10 mouse cellular contexts compared by ENCODE assay signal in the genomic region with DNA sequence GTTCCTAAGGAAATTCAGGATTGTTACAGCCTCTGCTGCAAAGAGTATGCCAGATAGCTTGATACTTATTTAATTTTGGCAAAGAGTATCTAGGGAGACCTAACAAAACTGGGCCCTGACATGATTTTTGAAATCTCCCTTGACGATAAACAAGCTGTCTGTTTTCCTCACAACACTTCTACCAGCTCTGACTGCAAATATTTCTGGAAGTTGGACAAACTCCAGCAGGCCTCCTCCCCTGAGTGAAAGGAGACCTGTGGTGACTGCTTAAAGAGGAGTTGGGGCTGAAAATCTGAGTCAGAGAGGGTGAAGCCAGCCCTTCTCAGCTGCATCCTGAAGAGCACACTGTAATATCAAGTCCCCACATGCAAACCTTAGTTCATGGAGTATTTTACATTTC.
DNase-seq lines count a peak whose midpoint lies in the region; ATAC-seq and TF ChIP-seq lines count a peak whose summit lies in the region.
"Had no signal": no experiment of that assay in that cellular context is flagged by ENCODE, and none has a peak within 500 bp of the region (broad histone marks: within the 10 kb centered on the region; RNA-seq: fewer than 3 reads in every experiment).

No protein-coding gene starts in this region.

- intact Hi-C loops in left cerebral cortex, adult 2 months (cut with DNase I), result loop anchor here (5.0 kb wide), 3 partner anchors 79 to 1824 kb away; no protein-coding TSS in a partner anchor
- intact Hi-C loops in left cerebral cortex, postnatal 36 days (cut with DNase I), result no loop called here

- DNase-seq in left cerebral cortex, adult 2 months (ENCODE audit: extremely low spot score in 1 of 2, low spot score in 2 of 2), result peak in 1 of 2 experiments; percentile 24
- no peak for DNase-seq in left cerebral cortex, postnatal 36 days (ENCODE audit: low spot score in 2 of 2)
- DNase-seq in cerebellum, postnatal 14 days, result peak; percentile 75 to 84
- DNase-seq in layer of hippocampus, postnatal 36 days, result peak; percentile 22 to 24
- no peak for DNase-seq in embryo, embryonic 10 days (ENCODE audit: low spot score)
- DNase-seq in kidney, adult 9 months, result no peak

- peak overlapping the region; percentile 51 for H3K27ac ChIP-seq in left cerebral cortex, adult 2 months
- H3K27ac ChIP-seq: intestine, embryonic 15.5 days; neural tube, embryonic 12.5 days had no signal

- peak; percentile 81 for ATAC-seq in cerebellum, adult (ENCODE audit: insufficient number of reproducible peaks, low FRiP score, low TSS enrichment)
- ATAC-seq: intestine, embryonic 15.5 days; Patski had no signal

- no peak overlapping the region for H3K4me3 ChIP-seq in left cerebral cortex, adult 2 months
- H3K4me3 ChIP-seq: intestine, embryonic 15.5 days; neural tube, embryonic 12.5 days had no signal

- TF ChIP-seq CTCF in left cerebral cortex, adult 2 months (IDR thresholded peaks at IDR 0.05), result no peak

Comparison
In these comparisons a context has a peak if more than half of its experiments do, and no peak if none do; other contexts are left out.
1. DNase-seq: peak in cerebellum, postnatal 14 days (2 of 2) and layer of hippocampus, postnatal 36 days (2 of 2); none in left cerebral cortex, postnatal 36 days (0 of 2), embryo, embryonic 10 days (single experiment) and kidney, adult 9 months (single experiment).